Mouse (Mus musculus): ENCODE measurements around the gene Trp73.
A peak's percentile ranks its signal among the peaks of the same experiment; 100 is the strongest.

Trp73 gene

DNA sequence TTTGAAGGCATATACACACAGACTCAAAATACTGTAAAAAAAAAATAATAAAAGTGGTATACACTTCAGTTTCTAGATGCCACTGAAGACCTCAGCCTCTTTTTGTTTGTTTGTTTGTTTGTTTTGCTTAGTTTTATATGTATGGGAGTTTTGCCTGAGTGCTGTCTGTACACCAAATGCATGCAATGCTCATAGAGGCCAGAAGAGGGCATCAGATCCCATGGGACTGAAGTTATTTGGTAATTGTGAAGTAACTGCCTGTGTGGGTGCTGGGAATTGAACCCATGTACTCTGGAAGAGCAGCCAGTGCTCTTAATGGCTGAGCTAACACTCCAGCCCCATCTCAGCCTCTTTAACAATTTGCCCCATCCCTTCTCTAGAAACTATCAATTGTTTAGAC, 111.4 kb downstream of the Trp73 start:
- DNase-seq (ENCODE audit: low read depth) = peak; percentile 33

DNA sequence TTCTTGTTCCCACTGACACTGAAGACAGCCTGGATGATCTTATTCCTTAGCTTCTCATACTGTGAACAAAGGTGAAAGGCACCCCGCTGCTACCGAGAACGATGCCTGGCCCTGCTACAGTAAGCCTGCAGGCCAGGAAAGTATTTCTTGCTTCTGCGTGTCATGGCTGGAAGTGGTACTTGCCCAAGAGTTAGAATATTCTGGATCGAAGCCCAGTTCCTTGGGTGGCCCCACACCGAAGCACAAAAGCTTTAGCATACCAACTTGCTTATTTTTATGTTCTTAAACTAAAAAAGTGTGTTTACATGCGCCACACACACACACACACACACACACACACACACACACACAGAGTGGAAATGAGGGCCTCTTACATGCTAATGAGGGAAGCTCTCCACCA, 111.9 kb downstream of the Trp73 start:
- DNase-seq (ENCODE audit: low read depth) = no peak

DNA sequence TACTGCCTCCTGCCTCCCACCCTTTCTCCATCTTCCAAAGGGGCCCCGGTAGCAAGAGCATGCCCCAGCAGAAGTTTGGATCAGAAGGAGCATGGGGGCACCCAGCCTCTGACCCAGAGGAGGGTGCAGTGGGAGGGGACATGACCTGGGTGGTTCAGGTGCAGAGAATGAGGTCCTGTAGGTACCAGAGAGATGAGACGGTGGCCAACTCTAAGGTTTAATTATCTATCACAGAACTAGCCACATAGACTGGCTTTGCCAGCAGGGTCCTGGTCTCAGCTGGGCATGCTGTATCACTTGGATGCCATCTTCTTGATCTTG, 113.6 kb downstream of the Trp73 start:
- no peak for DNase-seq (ENCODE audit: low read depth)

DNA sequence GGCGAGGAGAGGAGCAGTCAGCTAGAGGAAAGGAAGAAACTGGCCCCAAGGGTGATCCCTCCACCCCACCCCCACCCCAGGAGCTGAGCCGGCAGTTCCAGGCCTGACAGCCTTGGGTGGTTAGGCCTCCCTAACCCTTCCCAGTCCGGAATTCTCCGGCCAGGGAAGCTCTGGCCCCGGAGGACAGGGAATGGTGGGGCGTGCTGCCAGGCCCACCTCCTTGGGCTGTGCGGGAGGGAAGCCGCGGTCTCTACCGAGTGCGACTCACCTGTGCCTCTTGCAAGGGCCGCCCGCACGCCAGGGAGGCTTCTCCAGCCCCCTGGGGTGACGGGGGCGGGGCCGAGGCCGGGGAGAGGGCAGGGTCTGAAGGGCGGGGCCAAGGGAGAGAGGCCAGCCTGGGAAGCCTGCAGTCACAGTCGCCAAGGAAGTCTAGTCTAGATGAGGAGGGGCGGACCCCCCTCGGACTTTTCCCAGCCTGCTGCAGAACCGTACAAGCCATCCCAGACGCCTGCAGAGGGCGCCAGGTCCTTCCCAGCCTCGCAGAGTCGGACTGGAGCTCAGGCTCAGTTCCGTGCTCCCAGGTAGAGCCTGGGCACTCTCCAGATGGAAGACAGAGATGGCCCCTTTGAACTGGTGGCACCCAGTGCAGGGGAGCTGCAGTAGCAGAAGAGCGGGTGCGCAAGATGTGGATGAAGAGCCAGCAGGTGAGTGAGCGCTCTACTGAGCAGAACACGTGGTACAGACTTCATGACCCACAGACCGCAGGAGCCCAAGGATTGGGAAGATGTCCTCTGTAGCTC, 114.2 kb downstream of the Trp73 start, which contains the start of gene Smim1:
Gene Smim1, minus strand, starts transcription at position 590 of the 800 bp plus-strand sequence.
- no peak for DNase-seq (ENCODE audit: low read depth)

DNA sequence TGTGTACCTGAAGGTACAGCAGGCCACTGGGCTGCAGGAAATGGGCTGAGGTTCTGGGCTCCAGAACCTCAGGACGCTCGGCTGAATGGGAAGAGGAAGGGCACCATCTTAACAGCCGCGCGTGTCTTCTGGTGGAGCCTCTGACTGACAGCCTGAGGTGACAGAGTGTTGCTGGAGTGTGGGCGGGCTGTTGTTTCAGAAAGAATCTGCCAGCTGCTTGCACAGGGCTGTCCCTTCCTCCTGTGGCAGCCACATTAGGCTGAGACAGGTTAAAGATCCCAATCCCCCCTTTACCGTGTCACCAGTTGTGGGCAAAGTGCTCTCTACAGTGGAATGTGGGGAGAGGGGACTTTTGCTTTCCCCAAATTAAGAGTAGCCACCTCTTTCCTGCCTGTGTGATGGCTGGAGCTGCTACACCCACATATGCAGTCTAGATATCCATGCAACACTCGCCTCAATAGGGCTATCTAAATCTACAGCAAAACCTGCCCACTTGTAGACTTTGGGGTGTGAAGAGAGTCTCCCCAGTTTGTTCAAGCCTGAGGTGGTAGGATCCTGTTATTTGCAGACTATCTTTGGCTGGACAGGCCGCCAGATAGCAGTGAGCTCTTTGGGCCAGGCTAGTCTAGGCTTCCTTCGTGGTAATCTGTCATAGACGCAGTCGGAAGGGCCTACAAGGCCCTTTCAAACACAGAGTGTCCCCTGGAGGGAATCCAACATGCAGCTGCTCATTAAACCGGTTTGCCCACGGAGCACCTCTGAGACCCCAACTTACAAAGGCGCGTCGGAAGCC, 115.1 kb downstream of the Trp73 start:
- DNase-seq (ENCODE audit: low read depth) = no peak

DNA sequence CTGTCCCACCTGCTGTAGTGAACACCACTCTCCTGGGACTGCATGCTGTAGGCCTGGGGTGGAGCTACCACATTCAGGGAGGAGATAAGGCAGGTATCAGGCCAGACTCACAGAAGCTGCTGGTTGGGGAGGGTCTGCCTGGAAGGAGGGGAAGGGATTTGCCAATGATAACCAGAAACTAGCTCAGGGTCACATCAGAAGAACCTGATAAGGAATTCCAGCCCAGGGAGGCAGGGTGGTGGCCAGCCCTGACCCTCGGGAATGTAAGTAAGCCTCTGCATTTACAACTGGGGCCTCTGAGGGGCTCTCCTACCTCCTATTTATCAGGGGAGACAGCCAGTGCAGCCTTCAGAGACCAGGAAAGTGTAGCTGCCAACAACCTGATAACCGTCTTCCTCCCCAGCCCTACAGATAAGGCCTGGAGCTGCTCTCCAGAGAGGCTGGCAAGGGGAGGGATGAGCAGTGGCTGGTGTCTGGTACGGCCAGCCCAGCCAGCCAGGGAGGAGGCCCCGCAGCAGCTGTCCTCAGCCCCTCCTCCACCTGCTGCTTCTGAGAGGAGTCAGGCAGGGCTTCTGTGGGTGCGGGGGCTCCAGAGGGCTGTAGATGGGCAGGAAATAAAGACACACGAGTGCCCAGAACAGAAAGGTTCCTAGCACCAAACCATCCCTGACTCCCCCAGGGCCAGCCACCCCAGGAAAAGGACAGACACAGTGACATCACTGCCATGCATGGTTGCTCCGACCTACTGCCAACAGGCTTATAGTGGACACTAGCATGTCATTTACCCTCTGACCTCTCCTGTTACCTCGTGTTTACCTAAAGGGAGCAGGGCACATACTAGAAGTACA, 116.0 kb downstream of the Trp73 start:
- peak; percentile 7 for DNase-seq (ENCODE audit: low read depth)

DNA sequence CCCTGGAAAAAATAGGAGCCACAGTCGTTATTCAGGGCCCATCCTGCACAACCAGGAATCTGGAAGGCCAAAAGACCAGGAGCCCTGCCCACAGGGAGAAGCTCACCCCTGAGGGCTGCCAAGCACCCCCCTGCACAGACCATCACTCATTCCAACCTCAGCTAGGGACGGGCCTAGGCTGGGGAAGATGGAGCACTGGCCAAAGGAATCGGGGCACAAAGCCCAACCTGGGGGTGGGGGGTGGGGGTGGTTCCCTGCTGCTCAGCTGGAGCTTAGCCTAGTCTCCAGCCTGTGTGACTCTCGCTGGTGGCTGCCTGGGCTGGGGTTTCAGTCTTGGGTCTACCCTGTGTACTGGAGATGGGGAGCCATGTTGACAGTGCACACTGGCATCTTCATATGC, 117.2 kb downstream of the Trp73 start:
- DNase-seq (ENCODE audit: low read depth) = no peak

DNA sequence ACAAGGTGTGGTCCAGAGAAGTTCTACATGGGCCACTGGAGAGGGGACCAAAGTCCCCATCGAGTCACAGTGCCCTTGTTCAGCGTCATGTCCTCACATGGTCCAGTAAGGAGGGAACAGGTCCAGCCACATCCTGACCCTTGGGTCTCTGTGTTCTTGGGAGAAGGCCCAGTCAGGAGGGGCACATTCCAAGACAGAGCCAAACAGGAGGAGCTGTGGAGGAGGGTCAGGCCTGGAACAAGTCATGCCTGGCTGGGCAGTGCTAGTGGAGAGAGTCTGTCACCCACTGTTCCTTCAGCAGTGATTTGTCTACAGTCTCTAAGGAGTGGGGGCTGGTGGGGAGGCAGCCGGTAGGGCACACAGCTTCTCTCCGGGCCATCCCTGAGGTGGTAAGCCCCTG, 117.6 kb downstream of the Trp73 start:
- no peak for DNase-seq (ENCODE audit: low read depth)

DNA sequence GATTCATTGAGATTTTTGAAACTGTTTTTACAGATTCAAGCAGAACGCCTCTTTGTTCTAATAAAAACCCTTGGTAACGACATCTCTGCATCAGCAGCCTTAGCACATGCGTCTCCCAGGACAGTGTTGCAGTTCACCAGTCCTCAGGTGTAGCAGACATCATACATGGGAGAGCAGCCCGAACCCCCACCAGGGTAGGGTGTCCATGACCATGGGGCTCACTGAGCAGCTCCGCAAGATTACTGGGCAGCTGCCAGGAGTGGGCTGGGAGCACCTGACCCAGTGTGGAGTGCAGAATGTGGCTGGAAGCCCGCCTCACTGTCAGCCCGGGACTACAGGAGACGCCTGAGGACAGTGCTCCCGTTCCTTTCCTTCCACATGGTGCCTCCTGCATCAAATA, 118.6 kb downstream of the Trp73 start:
- no peak for DNase-seq (ENCODE audit: low read depth)

DNA sequence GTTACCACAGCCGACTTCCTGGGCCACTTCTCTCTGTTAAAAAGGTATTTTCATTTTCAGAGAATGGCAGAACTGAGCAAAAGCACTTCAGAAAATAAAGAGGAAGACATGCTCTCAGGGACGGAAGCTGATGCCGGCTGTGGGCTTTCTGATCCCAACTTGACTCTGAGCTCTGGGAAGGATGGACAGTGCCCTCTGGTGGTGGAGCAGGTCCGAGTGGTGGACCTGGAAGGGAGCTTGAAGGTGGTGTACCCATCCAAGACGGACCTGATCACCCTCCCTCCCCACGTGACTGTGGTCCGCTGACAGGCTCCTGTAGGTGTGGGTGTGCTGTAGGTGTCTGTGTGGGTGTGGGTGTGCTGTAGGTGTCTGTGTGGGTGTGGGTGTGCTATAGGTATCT, 120.4 kb downstream of the Trp73 start:
- peak; percentile 45 for DNase-seq (ENCODE audit: low read depth)

DNA sequence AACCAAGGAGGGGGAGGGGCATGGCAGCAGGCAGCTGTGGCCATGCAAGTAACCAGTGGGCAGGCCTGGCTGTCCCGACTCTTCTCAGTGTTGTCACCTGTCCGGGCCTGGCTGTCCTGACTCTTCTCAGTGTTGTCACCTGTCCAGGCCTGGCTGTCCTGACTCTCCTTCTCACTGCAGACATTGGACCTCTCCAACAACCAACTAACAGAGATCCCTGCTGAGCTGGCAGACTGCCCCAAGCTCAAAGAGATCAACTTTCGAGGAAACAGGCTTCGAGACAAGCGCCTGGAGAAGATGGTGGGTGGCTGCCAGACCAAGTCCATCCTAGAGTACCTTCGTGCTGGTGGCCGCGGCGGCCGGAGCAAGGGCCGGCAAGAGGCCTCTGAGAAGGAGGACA, 124.5 kb downstream of the Trp73 start:
- DNase-seq (ENCODE audit: low read depth) = no peak

DNA sequence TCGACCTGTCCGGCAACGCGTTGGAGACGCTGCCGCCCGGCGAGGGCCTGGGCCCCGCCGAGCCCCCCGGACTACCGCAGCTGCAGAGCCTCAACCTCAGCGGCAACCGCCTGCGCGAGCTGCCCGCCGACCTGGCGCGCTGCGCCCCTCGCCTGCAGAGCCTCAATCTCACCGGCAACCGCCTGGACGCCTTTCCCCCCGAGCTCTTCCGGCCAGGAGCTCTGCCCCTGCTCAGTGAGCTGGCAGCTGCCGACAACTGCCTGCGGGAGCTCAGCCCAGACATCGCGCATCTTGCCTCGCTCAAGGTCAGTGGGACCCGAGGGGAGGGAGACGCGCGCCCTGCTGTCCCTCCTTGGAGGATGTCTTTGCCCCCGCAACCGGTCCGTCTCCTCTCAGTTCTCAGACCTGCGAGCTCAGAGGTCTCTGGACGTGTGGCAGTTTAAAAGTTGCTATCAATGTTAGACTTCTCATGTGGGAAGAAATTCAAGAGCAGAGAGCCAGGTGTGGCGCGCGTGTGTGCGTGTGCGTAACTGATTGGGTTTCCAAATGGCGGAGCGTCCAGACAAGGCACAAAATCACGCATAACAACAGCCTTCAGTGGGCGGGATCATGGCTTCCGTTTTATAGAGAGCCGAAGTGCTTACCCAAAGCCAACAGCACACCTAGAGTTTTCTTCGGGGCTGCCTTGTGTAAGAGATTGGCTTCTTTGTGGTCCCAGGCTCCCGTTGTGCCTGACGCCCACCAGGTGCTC, 127.7 kb downstream of the Trp73 start:
- DNase-seq (ENCODE audit: low read depth) = peak; percentile 56

DNA sequence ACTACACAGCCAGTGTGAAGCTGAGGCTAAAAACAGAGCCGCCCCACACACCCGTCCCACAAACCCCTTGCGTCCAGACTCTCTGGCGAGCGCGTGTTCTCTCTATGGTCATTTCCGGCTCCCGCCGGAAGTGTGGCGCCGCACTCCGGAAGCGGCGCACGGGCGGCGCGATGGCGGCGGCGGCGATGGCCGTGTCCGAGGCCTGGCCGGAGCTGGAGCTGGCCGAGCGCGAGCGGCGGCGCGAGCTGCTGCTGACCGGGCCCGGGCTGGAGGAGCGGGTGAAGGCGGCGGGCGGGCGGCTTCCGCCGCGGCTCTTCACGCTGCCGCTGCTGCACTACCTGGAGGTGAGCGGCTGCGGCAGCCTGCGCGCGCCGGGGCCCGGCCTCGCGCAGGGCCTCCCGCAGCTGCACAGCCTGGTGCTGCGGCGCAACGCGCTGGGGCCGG, 128.3 kb downstream of the Trp73 start, which contains the start of gene Lrrc47:
Gene Lrrc47, plus strand, starts transcription at position 86 of the 444 bp plus-strand sequence.
- DNase-seq (ENCODE audit: low read depth) = peak; percentile 83

DNA sequence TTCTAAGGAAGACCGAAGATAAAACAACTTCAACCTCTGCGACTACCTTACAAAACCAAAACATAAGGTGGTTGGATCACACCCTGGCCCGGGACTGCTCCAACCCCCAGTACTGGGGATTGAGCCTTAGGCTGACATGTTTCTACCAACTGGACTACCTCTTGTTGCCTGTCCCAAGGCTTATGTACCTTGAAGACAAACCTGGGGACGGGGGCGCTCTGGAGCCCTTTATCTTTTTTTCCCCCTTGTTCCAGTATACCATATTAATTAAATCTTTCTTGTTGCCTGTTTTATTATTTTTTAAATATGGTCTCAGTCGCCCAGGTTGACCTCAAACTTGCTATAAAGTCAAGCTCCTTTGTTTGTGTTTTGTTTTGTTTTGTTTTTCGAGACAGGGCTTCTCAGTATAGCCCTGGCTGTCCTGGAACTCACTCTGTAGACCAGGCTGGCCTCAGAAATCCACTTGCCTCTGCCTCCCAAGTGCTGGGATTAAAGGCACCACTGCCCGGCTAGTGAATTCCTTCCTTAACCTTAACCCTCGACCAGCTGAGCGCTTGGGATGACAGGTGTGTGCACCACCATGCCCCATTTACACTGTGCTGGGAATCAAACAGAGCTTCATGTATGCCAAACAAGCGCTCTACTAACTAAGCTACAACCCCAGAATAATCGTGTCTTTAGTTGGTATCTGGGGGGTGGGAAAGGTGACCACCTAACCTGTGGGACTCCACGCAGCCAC, 128.9 kb downstream of the Trp73 start:
- DNase-seq (ENCODE audit: low read depth) = peak; percentile 27

DNA sequence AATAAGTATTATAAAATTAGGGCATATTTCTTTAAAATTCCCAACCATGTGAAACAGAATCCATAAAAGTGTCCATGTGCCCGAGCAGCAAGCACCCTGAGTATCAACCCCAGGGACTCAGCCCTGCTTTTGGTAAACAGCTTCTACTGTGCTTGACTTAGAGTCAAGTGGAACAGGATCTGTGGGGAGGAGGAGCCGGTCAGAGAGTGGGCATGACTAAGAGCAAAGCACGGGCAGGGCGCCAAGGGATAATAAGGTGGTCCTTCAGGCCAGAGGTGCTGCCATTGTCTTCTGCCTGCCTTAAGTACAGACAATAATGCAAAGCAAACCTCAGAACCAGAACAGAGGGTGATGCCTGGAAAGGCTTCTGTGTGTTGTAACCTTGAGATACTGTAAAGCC, 132.2 kb downstream of the Trp73 start:
- DNase-seq (ENCODE audit: low read depth) = no peak

DNA sequence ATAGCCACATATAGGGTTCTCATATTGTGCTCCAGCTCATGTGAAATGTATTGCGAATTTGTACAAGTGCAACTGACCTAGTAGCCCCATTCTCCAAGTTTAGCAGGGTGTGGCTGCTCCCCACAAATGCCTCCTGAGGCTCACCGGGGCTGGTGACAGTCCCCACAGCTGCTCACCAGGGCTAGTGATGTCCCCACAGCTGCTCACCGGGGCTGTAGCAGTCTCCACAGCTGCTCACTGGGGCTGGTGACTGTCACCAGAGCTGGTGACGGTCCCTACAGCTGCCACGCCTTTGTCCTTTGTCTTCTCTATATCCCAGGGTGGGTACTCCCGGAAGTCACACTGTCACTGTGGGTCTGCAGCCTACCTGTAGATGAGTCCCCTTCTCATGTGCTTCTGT, 133.7 kb downstream of the Trp73 start:
- no peak for DNase-seq (ENCODE audit: low read depth)
